Mouse (Mus musculus): ENCODE data around the gene Acvr1b.

GRCm38 (mm10) chr15:101181500-101181899 is 7.6 kb downstream of the Acvr1b start:
- TF ChIP-seq CTCF (IDR thresholded peaks at IDR 0.05; ENCODE audit: borderline replicate concordance, extremely low read depth, insufficient read depth, insufficient read length) (no peak), POLR2A (IDR thresholded peaks at IDR 0.05; ENCODE audit: borderline replicate concordance, extremely low read depth, insufficient read depth, insufficient read length, poor library complexity, severe bottlenecking) (no peak)
